Mouse (Mus musculus) limb, embryonic 13.5 days (tissue): ENCODE measurements around the gene Camk2d. TPM values are rescaled to one million over a fixed set of nuclear protein-coding genes. Genes with fewer than 3 reads are reported as not detected.

ENCODE experiments used
- ATAC-seq: fragments of 200-750 bp; cut with Nextera tagmentation; 2 replicates; pipeline ENCODE4 v1.8.0; 2017; ENCODE audit warnings: low read depth, moderate number of reproducible peaks, moderate TSS enrichment; ENCODE audit not compliant: low FRiP score
- H3K27ac ChIP-seq: fragments of 300-500 bp; sonication (generic); 2 replicates; pipeline ENCODE4 v1.5.1; 2015; ENCODE audit warnings: inconsistent platforms, mild to moderate bottlenecking, moderate library complexity
- H3K27me3 ChIP-seq: fragments of 300-500 bp; sonication (generic); 2 replicates; pipeline ENCODE4 v1.6.1; 2015; ENCODE audit warnings: mild to moderate bottlenecking, inconsistent platforms
- H3K36me3 ChIP-seq: fragments of 300-500 bp; sonication (generic); 2 replicates; pipeline ENCODE4 v1.6.1; 2015; ENCODE audit warnings: inconsistent platforms, mild to moderate bottlenecking, moderate library complexity
- H3K4me1 ChIP-seq: fragments of 300-500 bp; sonication (generic); 2 replicates; pipeline ENCODE4 v1.6.1; 2015; ENCODE audit warnings: inconsistent platforms
- H3K4me2 ChIP-seq: fragments of 300-500 bp; sonication (generic); replicated peaks from 2 replicates; pipeline ENCODE4 v1.6.1; 2015; ENCODE audit warnings: inconsistent platforms, mild to moderate bottlenecking, moderate library complexity
- H3K4me3 ChIP-seq: fragments of 300-500 bp; sonication (generic); 2 replicates; pipeline ENCODE4 v1.5.1; 2015; ENCODE audit warnings: moderate library complexity, mild to moderate bottlenecking, inconsistent platforms
- H3K9ac ChIP-seq: fragments of 300-500 bp; sonication (generic); 2 replicates; pipeline ENCODE4 v1.6.1; 2015; ENCODE audit warnings: mild to moderate bottlenecking, inconsistent platforms
- H3K9me3 ChIP-seq: fragments of 300-500 bp; sonication (generic); 2 replicates; pipeline ENCODE4 v1.6.1; 2016; ENCODE audit warnings: inconsistent platforms
- WGBS: fragments of 180-500 bp; shearing (Covaris S2); methylation state at CpG from one replicate; pipeline ENCODE4 v1.1.7; 2015; 5-methylcytosine and 5-hydroxymethylcytosine counted together
- polyA plus RNA-seq: library from polyadenylated mRNA; unstranded; fragments of >200 nt; fragmentation: Nextera tagmentation; extraction: Ambion mirVana; gene quantifications from 2 replicates; pipeline ENCODE4 v1.2.1, GENCODE M21; 2015

Gene Camk2d
- polyA plus RNA-seq, 1 experiment from 2014 or later: 36.0 TPM

DNA sequence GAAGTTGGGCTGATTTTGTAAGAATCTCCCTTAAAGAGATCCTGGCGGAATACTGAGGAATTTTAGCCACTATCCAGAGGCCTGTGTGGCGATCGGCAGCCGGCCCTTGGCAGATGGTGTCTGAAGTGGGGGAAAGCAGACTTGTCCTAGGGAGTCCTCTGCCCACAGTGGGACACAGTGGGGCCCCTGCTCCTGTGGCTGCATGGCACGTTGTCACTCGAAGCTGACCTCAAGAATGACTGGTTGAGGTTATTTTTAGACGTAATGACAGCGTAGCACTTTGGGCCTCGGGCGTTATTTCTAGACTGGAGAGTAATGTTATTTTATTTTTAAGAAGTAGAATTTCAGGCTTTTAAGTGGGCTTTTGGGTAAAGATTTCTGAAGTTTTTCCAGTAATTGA lies 62.7 kb downstream of the Camk2d start:
- H3K4me1 ChIP-seq: peaks cover 24% of the 10 kb centered on the region
- H3K27ac ChIP-seq: peak overlapping the region; percentile 34; the same call in 1 of the 2 replicates
- no peaks in the 10 kb centered on the region for H3K27me3 ChIP-seq
- H3K36me3 ChIP-seq: no peaks in the 10 kb centered on the region
- WGBS: 56% methylated on average over 10 of the region's 10 CpGs
- no peak for ATAC-seq
- peak overlapping the region; percentile 14; the same call in 1 of the 2 replicates for H3K4me2 ChIP-seq
- no peak overlapping the region for H3K9ac ChIP-seq
- no peaks in the 10 kb centered on the region for H3K9me3 ChIP-seq
- H3K4me3 ChIP-seq: no peak overlapping the region

DNA sequence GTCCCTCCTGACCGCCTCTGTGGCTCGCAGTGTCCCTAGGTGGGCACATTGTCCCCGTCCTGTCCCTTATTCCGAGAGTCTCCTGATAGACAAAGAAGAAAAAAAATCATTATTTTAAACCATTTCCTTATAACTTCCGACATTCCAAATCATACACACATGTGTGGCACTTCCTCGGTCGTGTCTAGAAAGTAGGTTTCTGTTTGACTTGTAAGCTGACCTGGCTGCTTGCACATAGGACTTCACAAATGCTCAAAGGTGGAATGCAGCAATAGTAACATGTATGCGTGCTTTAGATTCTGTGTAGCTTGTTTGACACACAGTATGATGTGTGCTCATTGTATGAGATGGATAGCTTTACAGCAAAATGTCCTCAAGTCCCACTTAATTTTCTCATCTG lies 63.1 kb downstream of the Camk2d start:
- peak overlapping the region; percentile 34; the same call in 1 of the 2 replicates for H3K27ac ChIP-seq
- H3K36me3 ChIP-seq: no peaks in the 10 kb centered on the region
- no peaks in the 10 kb centered on the region for H3K9me3 ChIP-seq
- 64% methylated on average over 8 of the region's 8 CpGs for WGBS
- no peak overlapping the region for H3K4me3 ChIP-seq
- no peaks in the 10 kb centered on the region for H3K27me3 ChIP-seq
- H3K4me2 ChIP-seq: peak overlapping the region; percentile 14; the same call in 1 of the 2 replicates
- no peak overlapping the region for H3K9ac ChIP-seq
- peaks cover 26% of the 10 kb centered on the region for H3K4me1 ChIP-seq
- ATAC-seq: no peak

- Histone ChIP-seq H3K27ac (no peak overlapping the region), H3K4me1 (peaks cover 26% of the 10 kb centered on the region), H3K4me3 (no peak overlapping the region), H3K27me3 (no peaks in the 10 kb centered on the region), H3K36me3 (no peaks in the 10 kb centered on the region), H3K4me2 (no peak overlapping the region), H3K9ac (no peak overlapping the region), H3K9me3 (no peaks in the 10 kb centered on the region)
- ATAC-seq: no peak
- 85% methylated on average over 8 of the region's 8 CpGs for WGBS
Measured at GRCm38 (mm10) chr3:126659832-126660564, 63.9 kb downstream of the Camk2d start.

GRCm38 (mm10) chr3:126660575-126660974 lies 64.5 kb downstream of the Camk2d start:
- Histone ChIP-seq H3K9ac (no peak overlapping the region), H3K36me3 (no peaks in the 10 kb centered on the region), H3K4me1 (peaks cover 26% of the 10 kb centered on the region), H3K4me2 (no peak overlapping the region), H3K4me3 (no peak overlapping the region), H3K27me3 (no peaks in the 10 kb centered on the region), H3K9me3 (no peaks in the 10 kb centered on the region), H3K27ac (no peak overlapping the region)
- no peak for ATAC-seq
- 79% methylated on average over 2 of the region's 2 CpGs for WGBS

- Histone ChIP-seq H3K4me1 (peaks cover 26% of the 10 kb centered on the region), H3K9me3 (no peaks in the 10 kb centered on the region), H3K27me3 (no peaks in the 10 kb centered on the region), H3K36me3 (no peaks in the 10 kb centered on the region), H3K4me2 (no peak overlapping the region), H3K27ac (no peak overlapping the region), H3K4me3 (no peak overlapping the region), H3K9ac (no peak overlapping the region)
- ATAC-seq: no peak
- 71% methylated on average over 6 of the region's 6 CpGs for WGBS
Measured at GRCm38 (mm10) chr3:126660986-126661385, 64.9 kb downstream of the Camk2d start.

DNA sequence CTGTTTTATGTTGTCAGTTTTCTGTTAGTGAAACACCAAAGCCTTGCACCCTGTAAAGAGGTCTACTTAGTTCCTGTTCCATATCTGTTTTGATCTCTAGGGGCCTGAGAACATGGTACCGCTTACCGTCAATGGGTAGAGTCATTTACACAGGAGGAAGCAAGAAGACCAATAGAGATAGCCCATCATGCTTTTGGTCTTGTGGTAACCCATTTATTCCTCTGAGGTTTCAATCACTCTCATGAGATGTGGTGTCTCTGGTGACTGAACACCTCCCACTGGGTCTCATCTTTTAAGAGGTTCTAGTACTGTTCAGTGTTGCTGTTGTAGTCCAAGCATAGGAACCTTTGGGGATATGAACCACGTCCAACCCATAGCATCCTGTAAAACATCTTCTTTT lies 65.8 kb downstream of the Camk2d start:
- Histone ChIP-seq H3K4me1 (peaks cover 27% of the 10 kb centered on the region), H3K4me3 (no peak overlapping the region), H3K9ac (no peak overlapping the region), H3K36me3 (no peaks in the 10 kb centered on the region), H3K27ac (no peak overlapping the region), H3K9me3 (no peaks in the 10 kb centered on the region), H3K27me3 (no peaks in the 10 kb centered on the region), H3K4me2 (no peak overlapping the region)
- WGBS: 91% methylated on average over 3 of the region's 3 CpGs
- no peak for ATAC-seq

DNA sequence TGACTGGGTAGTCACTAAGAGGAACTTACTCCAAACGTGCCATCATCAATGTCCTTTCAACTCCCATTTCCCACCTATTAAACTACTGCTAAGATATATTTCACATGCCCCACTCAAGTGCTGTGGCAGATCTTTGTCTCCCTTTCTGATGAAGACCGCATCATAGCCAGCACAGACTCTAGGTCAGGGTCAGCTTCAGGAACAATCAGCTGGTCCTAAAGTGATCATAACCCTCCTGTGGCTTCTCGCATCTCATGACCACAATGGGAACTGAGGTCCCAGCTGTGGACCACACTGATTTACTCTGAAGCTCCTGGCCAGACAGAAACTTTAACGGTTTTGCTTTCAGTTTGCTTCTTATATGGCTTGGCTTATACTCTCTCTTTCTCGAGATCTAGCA lies 67.3 kb downstream of the Camk2d start:
- H3K4me3 ChIP-seq: no peak overlapping the region
- H3K9ac ChIP-seq: no peak overlapping the region
- peaks cover 38% of the 10 kb centered on the region for H3K4me1 ChIP-seq
- no peaks in the 10 kb centered on the region for H3K36me3 ChIP-seq
- WGBS: 62% methylated on average over 5 of the region's 5 CpGs
- no peak overlapping the region for H3K27ac ChIP-seq
- no peaks in the 10 kb centered on the region for H3K27me3 ChIP-seq
- H3K4me2 ChIP-seq: no peak overlapping the region
- no peaks in the 10 kb centered on the region for H3K9me3 ChIP-seq
- no peak for ATAC-seq

DNA sequence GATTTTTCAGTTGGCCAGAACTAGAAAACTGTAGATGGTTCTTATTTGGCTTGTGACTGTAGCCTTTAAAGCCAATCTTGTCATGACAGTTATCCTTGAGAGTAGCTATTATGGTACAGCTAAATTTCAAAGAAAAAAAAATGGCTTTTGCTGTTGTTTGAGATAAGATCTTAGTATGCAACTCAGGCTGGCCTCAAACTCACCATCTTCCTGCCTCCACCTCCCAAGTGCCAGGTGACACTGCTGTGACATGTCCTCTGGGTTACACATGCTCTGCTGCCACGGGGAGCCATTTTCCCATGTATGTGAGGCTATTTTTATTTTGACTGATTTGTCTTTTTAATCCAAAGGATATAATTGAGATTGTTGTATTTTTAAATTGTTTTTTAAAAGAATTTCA lies 69.8 kb downstream of the Camk2d start:
- Histone ChIP-seq H3K9ac (no peak overlapping the region), H3K27me3 (peaks cover 2% of the 10 kb centered on the region; the same call in 1 of the 2 replicates), H3K4me3 (no peak overlapping the region), H3K27ac (no peak overlapping the region), H3K36me3 (no peaks in the 10 kb centered on the region), H3K4me2 (no peak overlapping the region), H3K9me3 (no peaks in the 10 kb centered on the region), H3K4me1 (peaks cover 24% of the 10 kb centered on the region)
- ATAC-seq: no peak
- 93% methylated on average over 1 of the region's 1 CpGs for WGBS

GRCm38 (mm10) chr3:126667019-126667418 lies 70.9 kb downstream of the Camk2d start:
- Histone ChIP-seq H3K9ac (no peak overlapping the region), H3K4me3 (no peak overlapping the region), H3K9me3 (no peaks in the 10 kb centered on the region), H3K4me2 (no peak overlapping the region), H3K36me3 (no peaks in the 10 kb centered on the region), H3K4me1 (peaks cover 34% of the 10 kb centered on the region), H3K27me3 (peaks cover 2% of the 10 kb centered on the region; the same call in 1 of the 2 replicates), H3K27ac (no peak overlapping the region)
- peak; percentile 9 for ATAC-seq
- 92% methylated on average over 11 of the region's 11 CpGs for WGBS

DNA sequence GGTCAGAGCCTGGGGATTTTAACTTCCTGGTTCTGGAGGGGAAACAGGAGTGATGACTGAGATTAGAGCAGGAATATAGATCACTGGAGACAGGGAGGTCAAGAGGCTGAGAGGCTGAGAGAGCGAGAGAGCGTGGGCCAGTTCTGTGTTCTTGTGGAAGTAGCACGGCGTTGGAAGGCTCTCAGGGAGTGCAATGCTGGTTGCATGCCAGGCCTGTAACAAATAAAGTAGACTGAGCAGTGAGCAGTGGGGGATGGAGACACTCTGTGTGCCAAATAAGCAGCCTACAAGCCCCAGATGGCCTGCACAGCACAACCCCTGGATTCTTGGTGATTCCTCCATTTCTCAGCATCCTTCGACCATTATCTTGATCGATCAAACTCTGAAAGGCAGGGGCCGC lies 71.3 kb downstream of the Camk2d start:
- Histone ChIP-seq H3K27ac (no peak overlapping the region), H3K9me3 (no peaks in the 10 kb centered on the region), H3K9ac (no peak overlapping the region), H3K36me3 (no peaks in the 10 kb centered on the region), H3K4me3 (no peak overlapping the region), H3K4me1 (peaks cover 38% of the 10 kb centered on the region), H3K4me2 (no peak overlapping the region; the same call in 1 of the 2 replicates), H3K27me3 (peaks cover 5% of the 10 kb centered on the region; the same call in 1 of the 2 replicates)
- WGBS: 45% methylated on average over 7 of the region's 7 CpGs
- ATAC-seq: peak; percentile 74

- no peak for ATAC-seq
- peaks cover 38% of the 10 kb centered on the region for H3K4me1 ChIP-seq
Measured at GRCm38 (mm10) chr3:126668123-126668522, 72.0 kb downstream of the Camk2d start.

DNA sequence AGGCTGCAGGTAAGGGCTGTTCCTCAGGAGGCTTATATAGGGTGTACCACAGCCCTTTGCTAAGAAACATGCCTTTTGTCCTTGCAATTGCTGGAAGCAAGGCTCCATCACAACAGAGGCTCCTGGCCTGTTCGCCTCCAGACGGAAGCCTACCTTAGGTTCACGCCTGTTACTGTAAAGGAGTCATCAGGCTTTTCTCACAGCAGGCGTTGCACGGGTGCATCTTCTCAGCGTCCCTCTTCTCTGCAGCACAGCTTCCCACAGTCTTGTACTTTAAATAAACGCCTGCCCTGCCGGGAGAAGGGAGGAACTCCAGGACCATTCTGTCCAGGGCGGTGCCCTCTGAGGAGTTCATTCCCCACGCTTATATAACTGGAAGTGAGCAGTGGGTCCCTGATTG lies 72.6 kb downstream of the Camk2d start:
- Histone ChIP-seq H3K36me3 (no peaks in the 10 kb centered on the region), H3K27ac (no peak overlapping the region), H3K27me3 (peaks cover 5% of the 10 kb centered on the region; the same call in 1 of the 2 replicates), H3K9ac (no peak overlapping the region), H3K4me1 (peaks cover 38% of the 10 kb centered on the region), H3K4me3 (no peak overlapping the region), H3K4me2 (no peak overlapping the region), H3K9me3 (no peaks in the 10 kb centered on the region)
- no peak for ATAC-seq
- WGBS: 68% methylated on average over 10 of the region's 10 CpGs

More at GRCm38 (mm10) chr3:126668123-126668522, 72.0 kb downstream of the Camk2d start:
- no peak overlapping the region for H3K4me3 ChIP-seq
- H3K27ac ChIP-seq: no peak overlapping the region
- no peaks in the 10 kb centered on the region for H3K9me3 ChIP-seq
- H3K4me2 ChIP-seq: no peak overlapping the region
- H3K27me3 ChIP-seq: peaks cover 5% of the 10 kb centered on the region; the same call in 1 of the 2 replicates
- H3K9ac ChIP-seq: no peak overlapping the region
- WGBS: 70% methylated on average over 3 of the region's 3 CpGs
- no peaks in the 10 kb centered on the region for H3K36me3 ChIP-seq

GRCm38 (mm10) chr3:126670413-126670812 lies 74.3 kb downstream of the Camk2d start:
- H3K36me3 ChIP-seq: no peaks in the 10 kb centered on the region
- H3K4me1 ChIP-seq: peaks cover 36% of the 10 kb centered on the region
- no peaks in the 10 kb centered on the region for H3K9me3 ChIP-seq
- ATAC-seq: no peak
- WGBS: 77% methylated on average over 3 of the region's 3 CpGs
- H3K4me2 ChIP-seq: no peak overlapping the region
- no peak overlapping the region for H3K9ac ChIP-seq
- no peak overlapping the region for H3K4me3 ChIP-seq
- peaks cover 5% of the 10 kb centered on the region; the same call in 1 of the 2 replicates for H3K27me3 ChIP-seq
- H3K27ac ChIP-seq: no peak overlapping the region
